Mouse (Mus musculus) heart, adult 11 months (tissue): ENCODE data around the gene Ccl4.

Experiments
- DNase-seq: peaks from one replicate; pipeline ENCODE4 v3.0.0; 2022

Gene Ccl4

GRCm38 (mm10) chr11:83662204-83662603, at the start of gene Ccl4:
Gene Ccl4, plus strand, starts transcription at chr11:83662584.
- DNase-seq = peak; percentile 92

GRCm38 (mm10) chr11:83616586-83616985, 45.8 kb upstream of the Ccl4 start:
- DNase-seq = peak; percentile 90

DNA sequence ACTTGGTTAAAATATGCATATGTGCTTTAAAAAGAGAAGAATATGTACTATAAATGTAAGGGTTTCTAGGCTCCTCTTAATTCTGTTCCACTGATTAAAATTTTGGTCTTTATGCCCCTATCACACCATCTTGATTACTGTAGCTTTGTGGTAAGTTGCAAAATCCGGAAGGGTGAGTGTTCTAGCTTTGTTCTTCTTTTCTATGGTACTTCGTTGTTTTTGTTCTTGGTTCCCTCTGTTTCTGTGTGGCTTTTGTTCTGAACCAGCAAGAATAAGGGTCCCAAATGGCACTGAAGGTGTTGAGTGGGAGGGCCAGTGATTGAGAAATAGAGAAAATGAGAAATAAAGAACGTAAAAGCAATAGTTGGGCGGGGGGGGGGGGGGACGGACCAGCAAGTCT, 44.1 kb upstream of the Ccl4 start:
- no peak for DNase-seq

- DNase-seq = no peak
These were observed 43.3 kb upstream of the Ccl4 start for GRCm38 (mm10) chr11:83619037-83619436.

- DNase-seq = no peak
These were observed 38.8 kb upstream of the Ccl4 start for GRCm38 (mm10) chr11:83623586-83623985.

DNA sequence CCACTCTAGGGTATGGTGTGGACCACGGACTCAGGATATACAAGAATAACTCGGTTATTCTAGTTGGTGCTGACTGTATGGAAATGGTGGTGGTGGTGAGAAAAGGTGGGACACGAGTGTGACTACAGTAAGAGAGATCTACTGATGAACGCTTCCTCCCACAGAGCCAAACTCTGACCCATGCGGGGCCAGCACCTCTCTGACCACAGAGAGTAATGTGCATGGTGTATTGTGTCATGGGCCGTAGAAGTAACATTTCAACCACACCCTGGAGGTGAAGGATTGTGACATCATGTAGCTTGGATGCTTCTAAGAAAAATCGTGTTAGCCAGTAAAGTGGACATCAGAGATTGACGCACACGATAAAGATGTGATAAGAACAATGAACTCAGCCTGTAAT, 33.6 kb upstream of the Ccl4 start:
- DNase-seq = no peak

DNA sequence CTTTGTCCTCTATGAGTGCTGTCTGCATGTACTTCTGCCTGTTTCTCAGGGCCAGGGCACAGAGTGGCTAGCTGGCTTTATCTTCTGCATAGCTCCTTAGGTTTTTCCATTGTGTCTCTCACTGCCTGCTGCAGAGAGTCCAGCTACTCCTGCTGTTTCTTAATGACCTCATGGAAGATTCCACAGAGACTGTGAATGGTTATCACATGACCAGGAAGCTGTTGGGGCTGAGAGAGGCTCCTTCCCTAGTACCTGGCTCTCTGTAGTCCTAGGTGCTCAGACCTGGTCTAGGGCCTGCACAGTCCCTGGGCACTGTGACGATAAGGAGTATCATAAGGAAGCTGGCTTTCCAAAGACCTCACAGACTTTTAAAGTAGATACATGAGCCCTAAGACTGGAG, 31.8 kb upstream of the Ccl4 start:
- no peak for DNase-seq

- peak; percentile 94 for DNase-seq
These were observed 31.3 kb upstream of the Ccl4 start for GRCm38 (mm10) chr11:83631065-83631464.

DNA sequence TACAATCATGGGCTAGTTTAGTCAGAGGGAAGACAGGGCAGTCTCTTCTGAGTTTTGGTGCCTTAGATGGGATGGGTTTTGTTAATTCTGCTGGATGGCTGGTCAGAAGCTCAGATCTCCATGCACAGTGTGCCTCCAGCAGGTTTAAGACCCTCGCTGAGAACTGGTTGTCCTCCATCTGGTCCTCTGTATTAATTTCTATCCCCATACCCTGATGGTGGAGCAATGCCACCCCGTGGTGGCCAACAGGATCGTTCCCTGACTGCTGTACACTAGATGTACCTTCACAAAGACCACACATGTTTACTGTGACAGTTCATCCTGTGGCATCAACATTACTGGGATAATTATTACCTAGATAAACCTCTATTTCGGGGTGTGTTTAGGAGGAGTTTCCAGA, 29.6 kb upstream of the Ccl4 start:
- DNase-seq = no peak

DNA sequence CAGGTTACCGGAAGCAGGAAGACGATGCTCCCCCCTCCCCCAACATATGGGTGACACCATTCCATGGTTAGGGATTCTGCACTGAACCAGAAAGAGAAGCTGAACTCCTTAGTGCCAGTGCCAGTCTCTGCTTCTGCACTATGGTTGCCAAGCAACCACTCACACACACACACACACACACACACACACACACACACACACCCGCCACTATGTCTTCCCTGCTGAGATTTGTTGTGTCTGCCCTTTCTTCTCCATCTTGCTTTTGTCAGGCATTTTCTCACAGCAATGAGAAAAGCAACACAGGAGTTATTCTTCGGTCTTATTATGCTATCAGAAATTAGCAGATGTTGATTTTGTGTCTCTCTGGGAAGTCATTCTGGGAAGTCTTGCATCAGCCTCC, 28.0 kb upstream of the Ccl4 start:
- DNase-seq = no peak

DNA sequence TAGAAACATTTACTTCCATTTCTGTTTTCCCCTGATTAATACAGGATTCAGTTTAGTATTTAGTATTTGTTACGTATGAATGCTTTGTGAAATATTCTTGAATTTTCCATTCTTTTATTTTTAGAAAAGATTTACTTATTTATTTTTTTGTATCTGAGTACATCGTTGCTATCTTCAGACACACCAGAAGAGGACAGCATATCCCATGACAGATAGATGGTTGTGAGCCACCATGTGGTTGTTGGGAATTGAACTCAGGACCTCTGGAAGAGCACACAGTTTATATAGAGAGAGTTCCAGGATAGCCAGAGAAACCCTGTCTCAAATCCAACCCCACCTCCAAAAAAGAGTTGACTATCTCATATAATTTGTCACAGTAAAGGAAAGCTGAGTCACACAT, 27.5 kb upstream of the Ccl4 start:
- no peak for DNase-seq

GRCm38 (mm10) chr11:83636742-83637235, 25.6 kb upstream of the Ccl4 start:
- DNase-seq = peak; percentile 73

GRCm38 (mm10) chr11:83638934-83639333, 23.4 kb upstream of the Ccl4 start:
- DNase-seq = peak; percentile 86

DNA sequence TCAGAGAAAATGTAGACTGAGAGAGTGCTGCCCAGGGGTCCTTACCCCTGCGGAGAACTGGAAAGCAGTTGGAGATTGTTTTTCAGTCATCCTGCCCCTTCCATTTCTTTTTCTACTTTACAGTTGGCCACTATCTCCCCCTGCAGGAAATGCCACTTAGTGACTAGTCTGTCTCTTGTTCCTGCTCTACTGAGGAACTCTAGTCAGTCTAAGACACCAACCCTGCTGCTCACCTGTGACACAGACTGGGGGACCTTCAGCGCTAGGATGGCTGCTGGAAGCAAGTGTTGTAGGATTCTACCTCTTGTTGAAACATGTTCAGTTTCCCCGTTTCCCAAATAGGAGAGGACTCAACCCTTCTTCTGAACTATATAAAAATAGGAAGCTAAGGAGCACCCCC, 22.9 kb upstream of the Ccl4 start:
- DNase-seq = peak; percentile 73

- peak; percentile 94 for DNase-seq
These were observed 22.2 kb upstream of the Ccl4 start for GRCm38 (mm10) chr11:83640141-83640540.

- peak; percentile 67 for DNase-seq
These were observed 21.2 kb upstream of the Ccl4 start for GRCm38 (mm10) chr11:83641216-83641615.

DNA sequence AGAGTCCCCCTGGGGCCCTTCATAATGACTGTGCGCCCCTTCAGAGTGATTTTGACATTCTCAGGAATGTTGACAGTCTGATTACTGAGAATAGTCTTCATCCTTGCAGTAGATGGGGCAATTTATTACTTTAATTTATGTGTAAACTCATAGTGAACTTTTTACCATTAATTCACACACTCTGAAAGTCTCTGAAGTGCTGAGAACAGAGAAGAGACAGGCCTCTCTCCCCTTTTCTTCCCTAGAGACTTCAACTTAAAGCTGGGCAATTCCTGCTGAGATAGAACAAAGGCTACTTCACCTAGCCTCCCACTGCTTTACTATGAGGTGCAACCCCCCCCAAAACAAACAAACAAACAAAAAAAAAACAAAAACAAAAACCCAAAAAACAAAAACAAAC, 16.9 kb upstream of the Ccl4 start, which contains the start of gene Rpl9-ps1:
Gene Rpl9-ps1, minus strand, starts transcription at position 101 of the 400 bp plus-strand sequence.
- DNase-seq = no peak

- peak; percentile 76 for DNase-seq
These were observed 15.8 kb upstream of the Ccl4 start for GRCm38 (mm10) chr11:83646356-83647149.

DNA sequence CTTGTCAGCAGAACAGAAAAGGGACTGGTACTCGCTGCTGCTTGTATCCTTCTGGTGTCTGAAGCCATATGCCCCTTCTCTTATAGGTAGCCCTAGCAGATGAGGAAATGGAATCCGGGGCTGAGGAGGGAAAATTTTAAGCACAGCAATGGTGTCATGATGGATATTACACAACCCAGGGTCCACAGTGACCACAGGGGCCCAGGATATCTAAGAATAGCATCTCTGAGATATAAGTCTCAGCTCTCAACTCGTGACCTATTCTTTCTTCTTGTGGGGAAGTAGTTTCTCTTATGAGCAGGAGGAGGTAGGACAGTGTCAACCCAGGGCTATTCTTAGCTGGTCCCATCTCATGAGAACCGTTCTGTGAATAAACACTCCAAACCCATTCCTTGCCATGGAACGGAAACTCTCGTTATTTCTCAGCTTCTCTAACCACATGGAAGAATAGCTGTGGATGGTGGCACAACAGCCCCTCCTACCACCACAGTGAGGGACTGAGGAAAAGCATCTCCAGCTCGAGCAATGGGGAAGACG, 13.0 kb upstream of the Ccl4 start, which contains the start of gene Ccl3:
Gene Ccl3, minus strand, starts transcription at position 51 of the 537 bp plus-strand sequence.
- peak; percentile 94 for DNase-seq

- DNase-seq = no peak
These were observed 7.8 kb upstream of the Ccl4 start for GRCm38 (mm10) chr11:83654606-83655005.

DNA sequence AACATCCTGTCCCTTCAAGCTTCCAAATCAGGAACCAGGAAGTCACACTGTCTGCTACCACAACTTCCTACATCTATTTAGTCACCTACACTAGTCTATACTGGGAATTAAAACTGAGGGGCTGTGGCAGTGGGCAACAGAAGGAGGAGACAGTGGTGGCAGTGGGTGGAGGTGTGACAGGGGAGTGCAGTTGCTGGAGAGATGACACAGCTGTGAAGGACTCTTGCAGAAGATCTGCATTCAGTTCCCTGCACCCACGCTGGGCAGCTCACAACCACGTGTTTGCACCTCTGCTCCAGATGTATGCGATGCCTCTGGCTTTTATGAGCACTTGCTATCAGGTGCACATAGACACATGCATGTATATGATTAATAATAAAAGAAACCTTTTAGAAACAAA, 4.9 kb upstream of the Ccl4 start:
- DNase-seq = no peak

- no peak for DNase-seq
These were observed 3.6 kb upstream of the Ccl4 start for GRCm38 (mm10) chr11:83658797-83659196.

DNA sequence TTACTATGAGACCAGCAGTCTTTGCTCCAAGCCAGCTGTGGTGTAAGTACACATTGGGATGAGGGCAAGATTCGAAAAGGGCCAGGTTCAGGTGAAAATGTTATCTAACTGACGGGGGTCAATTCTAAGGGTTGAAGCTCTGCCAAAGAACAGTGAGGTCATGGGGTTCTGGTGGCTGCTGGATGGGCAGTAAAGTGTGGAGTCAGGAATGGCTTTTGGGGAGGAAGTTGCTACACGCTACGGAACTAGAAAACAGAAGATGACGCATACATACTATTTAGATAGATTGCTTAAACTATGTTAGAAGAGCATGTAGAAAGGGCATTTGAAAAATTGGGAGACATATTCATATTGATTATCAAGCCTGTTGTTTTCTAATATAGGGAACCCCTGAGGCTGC, 1.1 kb downstream of the Ccl4 start:
- DNase-seq = peak; percentile 89

DNA sequence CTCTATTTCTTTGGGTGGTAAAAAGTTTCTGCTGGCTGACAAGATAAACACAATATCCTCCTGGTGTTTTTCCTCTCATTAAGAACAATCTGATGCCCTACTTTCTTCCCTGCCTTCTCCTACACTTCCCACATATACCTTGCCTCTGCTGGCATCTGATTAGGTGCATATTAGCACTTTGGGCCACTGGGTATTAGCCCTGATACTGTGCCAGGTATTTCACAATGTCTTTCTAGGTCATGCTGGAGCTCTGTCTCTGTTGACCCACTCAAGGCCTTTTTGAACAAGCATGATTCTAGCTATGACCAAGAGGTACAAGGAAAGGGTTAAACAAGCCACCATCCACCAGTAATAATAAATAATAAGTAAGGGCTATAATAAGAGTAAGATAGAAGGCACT, 9.4 kb downstream of the Ccl4 start:
- no peak for DNase-seq
